Mouse (Mus musculus) 3134 (cell line): ENCODE results near the gene Fkbp10.

Experiments
- DNase-seq: peaks from one replicate; pipeline ENCODE4 v3.0.0-alpha.2; 2011; ENCODE audit warnings: low spot score; ENCODE audit not compliant: insufficient read length; ENCODE audit errors: extremely low read depth

The Fkbp10 gene

GRCm38 (mm10) chr11:100393733-100394132 lies 21.8 kb upstream of the Fkbp10 start:
- DNase-seq: peak; percentile 73

DNA sequence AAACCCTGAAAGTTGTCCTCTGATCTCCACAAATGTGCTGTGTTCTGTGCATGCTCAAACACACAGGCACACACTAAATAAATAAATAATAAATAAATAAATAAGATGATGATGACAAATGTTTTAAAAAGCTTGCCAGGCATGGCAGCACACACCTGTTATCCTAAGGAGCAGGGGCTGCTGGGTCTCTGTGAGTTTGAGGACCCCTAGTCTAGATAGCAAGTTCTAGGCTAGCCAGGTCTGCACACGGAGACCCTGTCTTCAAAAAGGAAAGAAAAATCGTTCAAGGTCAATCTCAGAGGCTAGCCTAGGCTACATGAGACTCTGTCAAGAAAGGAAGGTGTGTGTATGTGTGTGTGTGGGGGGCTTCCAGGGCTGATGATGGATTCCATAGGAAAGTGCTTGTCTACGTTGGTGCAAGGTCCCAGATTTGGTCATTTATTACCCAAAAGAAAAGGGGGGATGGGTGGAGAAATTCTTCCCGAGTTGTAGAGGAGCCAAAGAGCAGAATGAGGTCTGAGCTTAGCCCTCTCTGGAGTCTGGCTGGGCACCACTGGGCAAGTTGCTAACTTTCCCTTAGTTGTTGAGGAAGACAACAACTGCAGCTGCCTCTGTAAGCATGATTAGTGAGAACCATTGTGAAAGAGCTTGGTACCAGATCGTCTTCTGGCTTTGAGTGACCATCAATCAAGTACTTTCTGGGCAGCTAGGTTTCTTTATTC lies 21.0 kb upstream of the Fkbp10 start:
- DNase-seq: no peak

GRCm38 (mm10) chr11:100395200-100395599 lies 20.3 kb upstream of the Fkbp10 start:
- peak; percentile 88 for DNase-seq

- DNase-seq: peak; percentile 58
Observed at GRCm38 (mm10) chr11:100395861-100396631, 19.5 kb upstream of the Fkbp10 start.

GRCm38 (mm10) chr11:100396886-100397599 lies 18.5 kb upstream of the Fkbp10 start:
- peak; percentile 45 for DNase-seq

DNA sequence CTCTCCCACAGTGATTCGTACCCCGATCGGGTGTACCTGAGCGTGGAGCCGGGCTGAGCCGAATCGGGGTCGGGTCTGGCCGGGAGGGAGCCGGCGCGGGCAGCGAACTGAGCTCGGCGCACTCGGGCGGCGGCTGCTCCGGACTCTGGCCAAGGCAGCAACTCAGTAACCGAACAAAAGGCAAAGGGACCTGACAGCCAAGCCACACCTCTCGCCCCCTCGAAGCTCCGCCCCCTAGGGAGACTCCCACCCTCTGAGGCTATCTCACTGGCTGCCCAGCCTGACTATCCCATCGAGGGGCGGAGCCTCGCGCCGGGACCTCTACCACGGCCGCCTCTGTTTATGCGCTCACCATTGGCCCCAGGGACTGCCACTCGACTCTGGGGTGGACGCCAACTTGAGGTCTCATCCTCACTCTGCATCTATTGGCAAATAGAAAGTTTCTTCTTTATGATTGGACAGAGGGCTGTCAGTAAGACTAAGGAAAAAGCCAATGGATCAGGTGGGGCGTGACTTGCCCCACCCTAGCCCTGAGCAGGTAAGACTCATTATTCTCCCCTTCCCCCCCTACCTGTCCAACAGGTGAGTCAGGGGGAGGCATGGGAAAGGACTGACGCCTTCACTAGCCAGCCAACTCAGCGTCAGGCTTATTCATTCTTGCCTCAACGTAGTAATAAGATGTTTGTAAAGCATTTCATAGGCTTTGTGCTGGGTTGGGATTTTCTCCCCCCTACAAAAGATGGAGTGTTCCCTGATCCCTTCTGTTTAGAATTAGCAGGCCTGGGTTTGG lies 17.7 kb upstream of the Fkbp10 start, which contains the start of gene Jup:
Jup (minus strand) TSS at position 164 of the 790 bp plus-strand sequence.
- peak; percentile 95 for DNase-seq

DNA sequence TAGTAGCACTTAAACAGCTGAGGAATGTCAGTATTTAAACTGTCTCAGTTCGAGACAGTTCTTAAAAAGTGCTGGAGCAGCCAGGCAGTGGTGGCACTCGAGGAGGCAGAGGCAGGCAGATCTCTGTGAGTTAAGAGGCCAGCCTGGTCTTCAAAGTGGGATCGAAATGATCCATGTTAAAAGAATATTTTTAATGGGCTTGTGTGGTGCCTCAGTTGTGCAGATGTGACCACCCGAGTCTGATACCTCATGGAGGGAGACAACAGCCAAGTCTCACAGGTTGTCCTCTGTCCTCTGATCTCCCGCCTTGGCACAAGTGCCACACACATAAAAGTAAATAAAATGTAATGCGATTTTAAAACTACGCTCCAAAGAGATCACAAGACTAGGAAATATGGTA lies 17.0 kb upstream of the Fkbp10 start:
- no peak for DNase-seq

DNA sequence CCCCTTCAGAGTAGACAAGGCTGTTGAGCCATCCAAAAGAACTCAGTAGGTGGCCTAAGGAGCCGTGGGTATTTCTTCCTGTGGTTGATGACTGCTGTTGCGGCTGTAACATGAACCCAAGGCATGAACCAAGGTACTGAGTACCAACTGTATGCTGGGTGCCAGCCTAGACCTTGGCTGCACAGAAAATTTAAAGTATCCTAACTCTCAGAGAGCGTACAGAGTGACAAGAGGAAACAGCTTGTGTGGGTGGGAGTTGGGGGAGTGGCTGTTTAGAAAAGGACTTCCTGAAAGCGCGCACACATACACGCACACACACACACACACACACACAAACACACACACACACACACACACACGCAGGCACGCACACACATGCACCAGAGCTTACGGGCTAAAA lies 16.2 kb upstream of the Fkbp10 start:
- peak; percentile 52 for DNase-seq

DNA sequence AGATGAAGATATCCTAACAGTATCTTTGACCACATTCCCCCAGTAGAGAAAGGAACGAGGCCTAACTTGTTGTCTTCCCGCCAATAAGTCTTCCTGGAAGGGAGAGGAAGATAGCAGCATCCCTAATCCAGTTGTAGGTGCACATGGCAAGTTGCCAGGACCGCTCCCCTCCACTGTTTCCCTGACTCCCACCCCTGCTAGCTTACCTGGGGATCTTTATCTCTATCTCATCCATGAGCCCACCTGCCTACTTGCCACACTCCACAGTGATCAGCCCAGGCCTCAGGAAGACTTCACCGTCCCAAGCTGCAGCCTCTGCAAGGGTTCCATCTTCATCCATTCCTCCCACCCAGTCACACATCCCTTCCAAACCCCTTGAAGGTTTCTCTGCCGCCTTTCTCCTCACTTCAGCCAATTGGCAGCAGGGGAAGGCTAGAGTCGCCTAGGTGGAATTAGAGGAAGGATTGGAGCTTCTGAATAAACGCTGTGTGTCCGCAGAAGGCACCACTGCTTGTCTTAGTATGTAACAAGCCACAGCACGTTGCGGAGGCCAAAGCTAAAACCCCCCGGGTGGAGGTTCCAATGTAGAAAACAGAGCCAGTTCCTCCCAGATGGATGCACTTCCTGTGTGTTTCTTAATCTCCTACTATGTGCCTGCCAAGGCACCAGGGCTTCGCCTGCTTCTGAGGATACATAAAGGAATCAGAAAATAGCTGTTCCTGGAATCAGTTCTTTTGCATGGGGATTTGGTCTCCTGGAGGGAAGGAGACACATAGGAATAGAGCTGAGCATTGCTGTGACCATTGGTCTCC lies 15.6 kb upstream of the Fkbp10 start:
- DNase-seq: no peak

DNA sequence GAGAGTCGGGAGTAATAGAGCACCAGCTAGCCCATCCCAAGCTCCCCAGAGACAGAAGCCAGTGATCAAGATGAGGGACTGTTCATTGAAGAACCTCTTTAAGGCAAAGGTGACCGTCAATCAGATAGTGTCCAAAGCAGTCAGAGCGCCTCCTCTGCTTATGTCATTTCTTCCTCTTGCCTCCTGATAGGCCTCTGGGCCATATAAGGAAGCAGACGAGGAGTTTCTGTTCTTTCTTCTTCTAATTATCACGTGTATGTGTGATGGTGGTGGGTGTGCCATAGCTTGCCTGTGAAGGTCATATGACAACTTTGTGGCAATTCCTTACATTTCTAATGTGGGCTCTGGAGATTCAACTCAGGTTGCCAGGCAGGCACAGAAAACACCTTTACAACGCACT lies 14.7 kb upstream of the Fkbp10 start:
- no peak for DNase-seq

GRCm38 (mm10) chr11:100402240-100402639 lies 13.3 kb upstream of the Fkbp10 start:
- DNase-seq: no peak

GRCm38 (mm10) chr11:100402682-100403081 lies 12.8 kb upstream of the Fkbp10 start:
- no peak for DNase-seq

DNA sequence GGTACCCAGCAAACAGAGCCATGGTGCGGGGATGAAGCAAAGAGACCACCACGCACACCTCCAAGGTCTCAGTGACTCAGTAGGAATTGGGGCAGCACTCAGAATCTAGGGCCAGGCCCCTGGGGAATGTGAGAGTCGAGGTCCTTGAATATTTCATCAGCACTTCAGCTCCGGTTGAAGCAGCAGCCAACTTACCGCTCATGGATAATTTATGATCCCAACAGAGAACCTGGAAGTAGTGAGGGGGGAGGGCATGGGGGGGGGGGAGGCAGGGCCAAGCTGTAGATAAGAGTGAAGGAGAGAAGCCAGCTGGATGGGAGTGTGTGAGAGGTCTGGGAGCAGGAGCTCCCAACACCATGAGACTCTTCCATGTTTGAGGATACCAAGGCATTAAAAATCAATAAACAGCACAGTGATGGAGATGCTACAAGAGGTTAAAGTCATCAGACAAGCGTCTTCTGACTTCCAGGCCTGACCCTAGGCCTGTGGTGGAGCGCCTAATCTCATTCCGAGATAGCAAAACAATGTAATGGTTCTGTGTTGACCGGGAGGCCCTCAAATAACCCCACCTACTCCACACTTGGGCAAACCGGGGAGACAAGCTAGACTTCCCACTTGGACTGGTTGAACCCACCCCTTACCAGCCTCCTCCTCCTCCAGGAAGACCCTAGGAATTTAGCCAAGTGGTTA lies 11.9 kb upstream of the Fkbp10 start:
- DNase-seq: no peak

DNA sequence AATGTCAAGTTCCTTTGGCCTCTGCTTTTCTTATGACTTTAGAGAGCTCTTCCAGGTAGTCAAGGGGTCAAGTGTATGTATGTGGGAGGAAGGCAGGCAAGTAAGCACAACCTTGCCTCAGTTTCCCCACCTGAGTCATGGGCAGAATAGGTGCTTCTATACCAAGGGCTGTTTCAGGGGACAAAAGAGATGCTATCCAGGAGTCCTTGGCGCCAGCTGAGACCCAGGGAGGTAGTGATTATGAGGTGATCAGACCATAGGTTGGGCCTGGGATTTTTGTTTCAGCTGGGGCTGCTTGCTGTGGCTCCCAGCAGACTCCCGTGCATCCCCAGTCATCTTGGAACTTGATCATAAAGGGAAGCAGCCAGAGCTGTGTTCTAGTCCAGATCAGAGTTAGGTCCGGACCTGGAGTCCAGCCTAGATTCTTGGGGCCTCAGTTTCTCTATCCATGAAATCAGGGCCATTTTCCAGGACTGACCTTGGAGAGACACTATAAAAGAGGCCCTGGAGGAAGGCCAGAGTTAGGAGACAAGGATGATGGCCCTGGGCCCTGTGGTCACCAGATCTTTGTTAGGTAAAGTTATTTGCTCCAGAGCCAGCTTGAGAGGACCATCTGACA lies 10.9 kb upstream of the Fkbp10 start:
- DNase-seq: no peak

GRCm38 (mm10) chr11:100406273-100406672 lies 9.2 kb upstream of the Fkbp10 start:
- no peak for DNase-seq

DNA sequence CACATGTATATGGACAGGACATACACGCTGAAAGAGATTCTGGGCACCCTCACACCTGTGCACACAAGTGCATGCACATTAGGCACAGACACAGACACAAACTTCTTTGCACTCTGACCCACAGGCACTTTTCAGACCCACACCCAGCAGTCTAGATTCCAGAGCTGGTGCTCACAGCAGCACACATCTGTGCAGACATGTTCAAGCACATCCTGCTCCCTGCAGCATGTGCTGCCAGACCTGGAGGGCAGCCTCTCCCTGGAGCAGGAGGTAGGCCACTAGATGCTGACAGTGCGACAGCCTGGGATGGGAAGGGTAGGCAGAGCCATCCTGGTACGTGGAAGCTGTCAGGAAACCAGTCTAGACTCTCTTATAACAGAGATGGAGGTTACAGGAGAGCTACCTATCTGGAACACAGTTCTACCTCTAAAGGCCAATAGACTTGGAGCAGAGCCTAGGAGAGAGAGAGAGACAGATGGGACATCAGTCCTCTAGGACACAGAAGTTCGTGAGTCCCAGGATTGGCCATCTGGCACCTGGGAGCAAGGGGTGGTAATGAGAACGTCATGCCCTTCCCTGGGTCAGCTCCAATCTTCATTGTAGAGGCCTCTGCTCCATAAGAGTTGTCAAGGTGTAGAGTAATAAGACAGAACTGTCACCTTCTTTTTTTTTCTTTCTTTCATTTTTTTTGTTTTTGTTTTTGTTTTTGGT lies 8.3 kb upstream of the Fkbp10 start:
- no peak for DNase-seq

DNA sequence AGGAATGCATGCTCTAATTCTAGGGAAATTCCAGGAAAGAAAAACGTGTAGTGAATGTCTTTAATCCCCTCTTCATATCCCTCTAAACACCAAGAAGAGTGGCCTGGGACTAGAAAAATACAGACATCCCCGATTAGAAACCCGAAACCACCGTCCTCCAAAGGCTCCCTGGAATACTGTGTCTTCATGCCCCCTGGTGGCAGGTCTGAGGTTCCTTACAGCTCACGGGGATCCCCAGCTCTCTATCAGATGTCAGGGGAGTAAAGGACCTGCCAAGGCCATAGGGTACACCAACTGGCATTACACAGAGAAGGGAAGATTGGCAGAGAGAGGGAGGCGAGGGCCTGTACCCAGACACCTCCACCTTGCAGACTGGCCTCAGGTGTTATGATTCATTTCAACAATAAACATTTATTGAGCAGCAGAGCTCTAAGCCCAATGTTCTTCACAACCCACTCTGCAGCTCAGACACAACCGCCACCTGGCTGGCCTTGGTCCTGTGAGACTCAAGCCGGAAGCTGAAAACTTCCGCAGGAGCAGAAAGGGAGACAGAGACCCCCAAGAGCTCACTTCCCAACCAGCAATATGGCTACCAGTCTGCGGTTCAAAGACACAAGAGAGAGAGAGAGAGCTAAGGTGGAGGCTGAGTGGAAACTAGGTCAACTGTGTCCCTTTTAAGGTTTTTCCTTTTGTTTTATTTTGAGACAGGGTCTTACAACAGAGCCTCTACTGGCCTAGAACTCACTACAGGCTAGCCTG lies 7.2 kb upstream of the Fkbp10 start:
- no peak for DNase-seq
